Mouse (Mus musculus): ENCODE measurements around the gene Rtf1. TPM values are rescaled to one million over a fixed set of nuclear protein-coding genes. Genes with fewer than 3 reads are reported as not detected.
"Not testable (repeated sequence)": the region's sequence is repeated elsewhere in the genome, so short reads cannot be mapped to it uniquely, and the experiment has no call there.

Rtf1 gene
- polyA plus RNA-seq, 1 experiment from 2014 or later: 29.6 TPM

- H3K27me3 ChIP-seq (replicated peaks; ENCODE audit: control insufficient read depth, insufficient read depth, low read length); H3K4me3 ChIP-seq (ENCODE audit: low read length); ATAC-seq; H3K9ac ChIP-seq (ENCODE audit: low read depth, low read length); H3K27ac ChIP-seq (ENCODE audit: low read length); H3K9me3 ChIP-seq (ENCODE audit: control insufficient read depth, low read length); H3K4me2 ChIP-seq (ENCODE audit: low read depth, low read length); H3K4me1 ChIP-seq (ENCODE audit: control insufficient read depth, insufficient read depth, low read length); H3K36me3 ChIP-seq (ENCODE audit: control insufficient read depth, insufficient read depth, low read length): not testable (repeated sequence)
- 93% methylated on average over 2 of the region's 2 CpGs for WGBS
These were observed 41.0 kb downstream of the Rtf1 start for GRCm38 (mm10) chr2:119715868-119716267.

DNA sequence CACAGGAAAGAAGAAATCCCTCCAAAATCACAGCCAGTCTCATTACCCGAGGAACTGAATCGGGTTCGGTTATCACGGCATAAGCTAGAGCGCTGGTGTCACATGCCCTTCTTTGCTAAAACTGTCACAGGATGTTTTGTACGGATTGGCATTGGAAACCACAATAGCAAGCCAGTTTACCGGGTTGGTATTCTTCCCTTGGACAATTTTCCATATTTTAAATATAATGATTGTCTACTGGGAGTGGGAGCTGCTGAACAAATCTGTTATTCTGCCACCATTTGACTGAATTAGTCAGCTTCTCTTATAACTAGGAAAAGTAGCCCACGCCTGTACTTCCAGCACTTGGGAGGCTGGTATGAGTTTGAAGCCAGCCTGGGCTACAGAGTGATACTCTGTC lies 46.2 kb downstream of the Rtf1 start:
- H3K4me1 ChIP-seq (ENCODE audit: control insufficient read depth, insufficient read depth, low read length): no peaks in the 10 kb centered on the region
- H3K27me3 ChIP-seq (replicated peaks; ENCODE audit: control insufficient read depth, insufficient read depth, low read length): no peaks in the 10 kb centered on the region
- peaks cover 14% of the 10 kb centered on the region; the same call in 1 of the 2 replicates for H3K36me3 ChIP-seq (ENCODE audit: control insufficient read depth, insufficient read depth, low read length)
- no peak overlapping the region for H3K4me3 ChIP-seq (ENCODE audit: low read length)
- 93% methylated on average over 8 of the region's 8 CpGs for WGBS
- no peak overlapping the region for H3K4me2 ChIP-seq (ENCODE audit: low read depth, low read length)
- no peak overlapping the region for H3K27ac ChIP-seq (ENCODE audit: low read length)
- ATAC-seq: no peak
- H3K9ac ChIP-seq (ENCODE audit: low read depth, low read length): no peak overlapping the region
- no peaks in the 10 kb centered on the region for H3K9me3 ChIP-seq (ENCODE audit: control insufficient read depth, low read length)

DNA sequence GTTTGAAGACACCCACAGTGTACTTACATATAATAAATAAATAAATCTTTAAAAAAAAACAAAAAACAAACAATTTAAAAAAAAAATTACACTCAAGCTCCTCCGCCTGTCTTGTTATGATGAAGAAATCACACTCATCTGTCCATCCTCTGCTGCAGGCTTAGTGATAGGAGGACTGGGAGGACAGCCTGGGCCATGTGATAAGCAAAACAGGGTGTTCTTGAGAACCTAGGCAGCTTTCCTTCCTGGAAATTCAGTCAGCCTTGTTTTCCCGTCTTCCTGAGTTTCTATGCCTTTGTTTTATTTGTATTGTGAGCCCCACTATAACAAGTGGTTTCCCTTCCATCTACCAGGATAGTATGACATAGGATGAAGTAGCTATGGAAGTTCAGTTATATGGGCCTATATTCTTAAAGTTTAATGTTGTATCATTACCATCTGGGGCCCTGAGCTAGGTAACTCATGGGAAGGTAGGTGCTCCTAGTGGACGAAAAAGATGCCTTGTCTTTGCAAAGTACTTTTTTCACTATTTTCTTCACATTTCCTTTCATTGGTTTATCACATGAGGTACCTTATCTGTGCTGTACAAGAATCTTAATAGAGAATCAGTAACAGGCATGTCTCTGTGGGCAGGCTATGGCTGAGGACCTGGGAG lies 53.0 kb downstream of the Rtf1 start:
- Histone ChIP-seq H3K9ac (ENCODE audit: low read depth, low read length) (no peak overlapping the region), H3K27me3 (replicated peaks; ENCODE audit: control insufficient read depth, insufficient read depth, low read length) (no peaks in the 10 kb centered on the region), H3K4me1 (ENCODE audit: control insufficient read depth, insufficient read depth, low read length) (no peaks in the 10 kb centered on the region), H3K27ac (ENCODE audit: low read length) (no peak overlapping the region), H3K9me3 (ENCODE audit: control insufficient read depth, low read length) (no peaks in the 10 kb centered on the region), H3K36me3 (ENCODE audit: control insufficient read depth, insufficient read depth, low read length) (peaks cover 33% of the 10 kb centered on the region), H3K4me3 (ENCODE audit: low read length) (no peak overlapping the region), H3K4me2 (ENCODE audit: low read depth, low read length) (no peak overlapping the region)
- WGBS: 92% methylated on average over 3 of the region's 3 CpGs
- no peak for ATAC-seq

GRCm38 (mm10) chr2:119730735-119731134 lies 55.9 kb downstream of the Rtf1 start:
- peaks cover 27% of the 10 kb centered on the region for H3K36me3 ChIP-seq (ENCODE audit: control insufficient read depth, insufficient read depth, low read length)
- H3K27me3 ChIP-seq (replicated peaks; ENCODE audit: control insufficient read depth, insufficient read depth, low read length): no peaks in the 10 kb centered on the region
- H3K27ac ChIP-seq (ENCODE audit: low read length): no peak overlapping the region
- no peak overlapping the region for H3K9ac ChIP-seq (ENCODE audit: low read depth, low read length)
- 72% methylated on average over 4 of the region's 4 CpGs for WGBS
- no peaks in the 10 kb centered on the region for H3K9me3 ChIP-seq (ENCODE audit: control insufficient read depth, low read length)
- no peak overlapping the region for H3K4me2 ChIP-seq (ENCODE audit: low read depth, low read length)
- no peaks in the 10 kb centered on the region for H3K4me1 ChIP-seq (ENCODE audit: control insufficient read depth, insufficient read depth, low read length)
- ATAC-seq: no peak
- no peak overlapping the region for H3K4me3 ChIP-seq (ENCODE audit: low read length)

- peaks cover 12% of the 10 kb centered on the region for H3K4me1 ChIP-seq (ENCODE audit: control insufficient read depth, insufficient read depth, low read length)
- no peak overlapping the region for H3K9ac ChIP-seq (ENCODE audit: low read depth, low read length)
- peaks cover 10% of the 10 kb centered on the region for H3K36me3 ChIP-seq (ENCODE audit: control insufficient read depth, insufficient read depth, low read length)
- H3K27me3 ChIP-seq (replicated peaks; ENCODE audit: control insufficient read depth, insufficient read depth, low read length): no peaks in the 10 kb centered on the region
- WGBS: 24% methylated on average over 12 of the region's 12 CpGs
- H3K27ac ChIP-seq (ENCODE audit: low read length): no peak overlapping the region
- H3K9me3 ChIP-seq (ENCODE audit: control insufficient read depth, low read length): no peaks in the 10 kb centered on the region
- H3K4me3 ChIP-seq (ENCODE audit: low read length): no peak overlapping the region
- ATAC-seq: no peak
- H3K4me2 ChIP-seq (ENCODE audit: low read depth, low read length): no peak overlapping the region
These were observed 62.3 kb downstream of the Rtf1 start for GRCm38 (mm10) chr2:119737124-119737523.

DNA sequence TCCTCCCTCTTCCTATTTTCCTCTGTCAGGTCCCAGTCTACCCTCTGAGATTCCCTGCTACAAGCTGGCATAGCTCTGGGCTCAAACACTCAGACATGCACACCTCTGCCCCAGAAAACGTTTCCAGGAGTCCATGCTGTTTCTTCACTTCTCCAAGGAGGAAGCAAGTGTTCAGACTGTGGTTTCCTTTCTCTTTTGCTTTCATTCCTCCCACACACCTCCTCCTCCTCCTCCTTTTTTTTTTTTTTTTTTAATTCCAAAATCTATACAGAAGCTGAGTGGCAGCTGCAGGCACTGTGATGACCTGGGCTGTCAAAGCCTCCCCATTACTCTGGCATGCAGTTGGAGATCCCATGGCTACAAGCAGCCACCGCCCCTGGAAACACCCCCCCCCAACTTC lies 65.7 kb downstream of the Rtf1 start:
- Histone ChIP-seq H3K4me3 (ENCODE audit: low read length) (no peak overlapping the region), H3K36me3 (ENCODE audit: control insufficient read depth, insufficient read depth, low read length) (no peaks in the 10 kb centered on the region), H3K9ac (ENCODE audit: low read depth, low read length) (no peak overlapping the region), H3K4me2 (ENCODE audit: low read depth, low read length) (no peak overlapping the region), H3K27ac (ENCODE audit: low read length) (no peak overlapping the region; the same call in 1 of the 2 replicates), H3K4me1 (ENCODE audit: control insufficient read depth, insufficient read depth, low read length) (peaks cover 32% of the 10 kb centered on the region), H3K9me3 (ENCODE audit: control insufficient read depth, low read length) (no peaks in the 10 kb centered on the region), H3K27me3 (replicated peaks; ENCODE audit: control insufficient read depth, insufficient read depth, low read length) (peaks cover 4% of the 10 kb centered on the region; the same call in 1 of the 2 replicates)
- no peak for ATAC-seq
- 37% methylated on average over 2 of the region's 2 CpGs for WGBS

DNA sequence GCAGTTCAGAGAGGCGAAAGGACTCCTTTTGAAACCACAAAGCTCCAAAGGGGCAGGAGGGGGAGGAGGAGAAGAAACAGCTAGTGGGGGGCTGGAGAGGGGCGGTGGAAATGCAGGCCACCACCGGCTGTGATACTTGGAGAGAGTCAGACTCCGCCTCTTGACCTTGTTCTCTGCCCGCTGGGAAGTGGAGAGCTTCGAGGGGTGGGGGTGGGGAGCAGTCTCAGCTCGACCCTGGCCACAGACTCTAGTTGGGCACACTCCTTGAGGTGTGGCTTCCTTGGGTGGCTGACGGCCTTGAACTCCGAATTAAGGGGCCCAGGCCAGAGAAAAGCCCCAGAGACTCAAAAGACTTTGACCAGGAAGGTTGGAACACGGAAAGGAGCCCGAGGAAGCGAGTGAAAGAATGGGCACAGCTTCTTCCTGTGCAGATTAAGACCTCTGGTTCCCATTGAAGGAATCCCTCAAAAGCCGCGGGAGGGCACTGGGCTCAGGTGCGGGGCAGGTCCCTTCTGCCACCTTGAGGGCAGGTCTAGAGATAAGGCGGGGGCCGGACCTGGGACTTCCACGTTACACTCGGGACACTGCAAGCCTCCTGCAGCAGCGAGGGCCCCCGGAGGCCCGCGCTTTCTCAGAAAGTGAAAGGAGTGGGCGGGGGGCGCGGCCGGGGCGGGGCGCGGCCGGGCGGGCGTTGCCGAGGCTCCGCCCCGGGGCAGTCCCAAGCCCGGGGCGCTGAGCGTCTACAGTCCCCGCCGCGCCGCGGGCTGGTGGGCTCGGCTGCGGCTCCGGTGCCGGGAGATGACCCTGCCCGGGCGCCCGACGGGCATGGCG lies 66.9 kb downstream of the Rtf1 start, which contains the start of gene Itpka:
TSS of gene Itpka (plus strand) at position 757 of the 831 bp plus-strand sequence.
- Histone ChIP-seq H3K4me2 (ENCODE audit: low read depth, low read length) (peak within 1 kb of the TSS; percentile 100), H3K9ac (ENCODE audit: low read depth, low read length) (peak within 1 kb of the TSS; percentile 74), H3K27ac (ENCODE audit: low read length) (peak within 1 kb of the TSS; percentile 95), H3K9me3 (ENCODE audit: control insufficient read depth, low read length) (no peaks in the 10 kb centered on the region), H3K36me3 (ENCODE audit: control insufficient read depth, insufficient read depth, low read length) (no peaks in the 10 kb centered on the region), H3K27me3 (replicated peaks; ENCODE audit: control insufficient read depth, insufficient read depth, low read length) (peaks cover 4% of the 10 kb centered on the region; the same call in 1 of the 2 replicates), H3K4me3 (ENCODE audit: low read length) (peak within 1 kb of the TSS; percentile 60), H3K4me1 (ENCODE audit: control insufficient read depth, insufficient read depth, low read length) (peaks cover 32% of the 10 kb centered on the region)
- WGBS: under 1% methylated on average over 47 of the region's 53 CpGs
- peak; percentile 70 for ATAC-seq

DNA sequence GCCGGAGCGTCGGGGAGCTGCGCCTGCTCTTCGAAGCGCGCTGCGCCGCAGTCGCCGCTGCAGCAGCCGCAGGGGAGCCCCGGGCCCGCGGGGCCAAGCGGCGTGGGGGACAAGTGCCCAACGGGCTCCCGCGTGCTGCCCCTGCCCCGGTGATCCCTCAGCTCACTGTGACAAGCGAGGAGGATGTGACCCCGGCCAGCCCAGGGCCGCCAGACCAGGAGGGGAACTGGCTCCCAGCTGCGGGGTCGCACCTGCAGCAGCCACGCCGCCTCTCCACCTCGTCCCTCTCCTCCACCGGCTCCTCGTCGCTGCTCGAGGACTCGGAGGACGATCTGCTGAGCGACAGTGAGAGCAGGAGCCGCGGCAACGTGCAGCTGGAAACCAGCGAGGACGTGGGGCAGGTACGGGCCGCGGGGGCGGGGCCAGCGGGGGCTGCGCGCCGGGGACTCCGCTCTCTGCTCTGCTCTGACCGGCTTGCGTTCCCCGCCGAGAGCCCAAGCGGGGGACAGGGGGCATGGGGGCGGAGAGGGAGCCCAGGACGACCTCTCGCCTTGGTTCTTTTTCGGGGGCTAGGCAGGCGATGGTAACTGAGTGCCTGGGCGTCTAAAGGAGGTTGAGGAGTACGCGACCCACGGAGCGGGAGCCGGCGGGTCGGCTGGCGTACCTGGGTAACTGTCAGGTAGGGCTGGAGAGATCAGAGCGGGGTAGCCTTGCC lies 67.8 kb downstream of the Rtf1 start:
- 0 out of 2 replicates have a peak, but pooled peaks have one; percentile 3 for ATAC-seq
- Histone ChIP-seq H3K27ac (ENCODE audit: low read length) (peak overlapping the region; percentile 94), H3K9me3 (ENCODE audit: control insufficient read depth, low read length) (no peaks in the 10 kb centered on the region), H3K4me1 (ENCODE audit: control insufficient read depth, insufficient read depth, low read length) (peaks cover 32% of the 10 kb centered on the region), H3K4me2 (ENCODE audit: low read depth, low read length) (peak overlapping the region; percentile 100), H3K27me3 (replicated peaks; ENCODE audit: control insufficient read depth, insufficient read depth, low read length) (peaks cover 4% of the 10 kb centered on the region; the same call in 1 of the 2 replicates), H3K9ac (ENCODE audit: low read depth, low read length) (peak overlapping the region; percentile 74), H3K36me3 (ENCODE audit: control insufficient read depth, insufficient read depth, low read length) (no peaks in the 10 kb centered on the region), H3K4me3 (ENCODE audit: low read length) (peak overlapping the region; percentile 60)
- under 1% methylated on average over 67 of the region's 70 CpGs for WGBS
